Mouse (Mus musculus): Measurements from ENCODE around the gene Pcyt1a.
"Not testable (repeated sequence)": the region's sequence is repeated elsewhere in the genome, so short reads cannot be mapped to it uniquely, and the experiment has no call there.

Pcyt1a gene

GRCm38 (mm10) chr16:32434691-32435090 lies 4.0 kb downstream of the Pcyt1a start:
- DNase-seq, result no peak

GRCm38 (mm10) chr16:32436657-32437056 lies 5.9 kb downstream of the Pcyt1a start:
- no peak for DNase-seq

GRCm38 (mm10) chr16:32437266-32437665 lies 6.5 kb downstream of the Pcyt1a start:
- DNase-seq, result no peak

- no peak for DNase-seq
These were observed 10.7 kb downstream of the Pcyt1a start for GRCm38 (mm10) chr16:32441432-32441831.

- not testable (repeated sequence) for DNase-seq
These were observed 13.9 kb downstream of the Pcyt1a start for GRCm38 (mm10) chr16:32444615-32445014.

DNA sequence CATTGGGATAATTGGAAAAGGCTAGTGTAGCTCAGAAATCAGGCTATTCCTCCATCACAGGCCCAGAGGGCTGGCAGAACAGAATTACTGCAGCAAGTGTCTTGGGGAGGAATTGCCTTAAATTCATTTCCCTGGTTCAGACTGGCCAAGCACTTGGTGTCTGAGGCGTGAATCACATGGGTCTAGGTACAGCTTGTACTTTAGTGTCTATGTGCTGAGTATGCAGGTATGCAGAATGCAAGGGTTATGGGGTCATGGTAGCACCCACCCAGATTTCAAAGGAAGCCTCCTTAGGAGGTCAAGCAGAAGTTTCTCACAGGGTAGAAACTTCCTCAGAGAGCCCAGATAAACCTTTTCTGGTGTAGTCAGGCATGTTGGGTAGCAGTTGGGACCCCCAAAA lies 14.8 kb downstream of the Pcyt1a start:
- DNase-seq, result peak; percentile 49

GRCm38 (mm10) chr16:32446563-32447138 lies 15.9 kb downstream of the Pcyt1a start:
- no peak for DNase-seq

DNA sequence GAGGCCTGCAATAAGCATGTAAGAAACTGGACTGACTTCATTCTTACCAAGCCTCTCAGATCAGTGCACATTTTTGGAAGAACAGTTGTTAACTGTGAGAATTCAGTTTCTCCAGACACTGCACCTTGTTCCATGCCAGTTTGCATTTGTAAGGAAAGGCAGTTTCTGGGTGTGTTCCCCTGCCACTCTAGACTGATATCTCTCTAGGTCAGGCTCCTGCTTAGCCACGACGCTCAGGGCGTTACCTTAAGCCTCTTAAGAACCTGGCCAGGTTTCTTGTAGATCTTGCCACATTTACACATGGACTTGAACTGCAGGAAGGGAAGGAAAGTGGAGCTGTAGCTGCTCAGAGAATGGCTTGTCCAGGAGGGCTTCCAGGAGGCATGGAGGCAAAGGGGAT lies 18.9 kb downstream of the Pcyt1a start:
- DNase-seq, result no peak

GRCm38 (mm10) chr16:32450133-32450532 lies 19.4 kb downstream of the Pcyt1a start:
- no peak for DNase-seq

DNA sequence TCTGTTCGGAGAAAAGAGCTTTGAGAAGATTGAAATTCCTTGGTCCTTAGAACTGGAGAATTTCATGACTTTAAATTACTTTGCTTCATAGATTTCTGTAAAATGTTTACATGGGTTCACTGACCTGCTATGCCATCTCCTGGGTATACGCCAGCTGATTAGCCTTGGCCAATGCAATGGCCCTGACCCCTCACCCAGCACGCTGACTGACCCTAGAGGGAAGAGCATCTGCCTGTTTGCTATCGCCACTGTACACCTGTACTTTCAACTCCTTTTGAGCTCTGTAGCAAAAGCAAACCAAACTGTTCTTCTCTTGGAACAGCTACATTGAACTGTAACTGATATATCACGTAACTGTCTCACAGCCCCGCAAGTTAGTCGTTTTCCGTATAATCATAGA lies 22.4 kb downstream of the Pcyt1a start:
- DNase-seq, result no peak

GRCm38 (mm10) chr16:32454646-32455045 lies 23.9 kb downstream of the Pcyt1a start:
- no peak for DNase-seq

GRCm38 (mm10) chr16:32456086-32456485 lies 25.4 kb downstream of the Pcyt1a start:
- no peak for DNase-seq

- no peak for DNase-seq
These were observed 26.0 kb downstream of the Pcyt1a start for GRCm38 (mm10) chr16:32456761-32457160.

- DNase-seq, result peak; percentile 85
These were observed 27.1 kb downstream of the Pcyt1a start for GRCm38 (mm10) chr16:32457589-32458386.

GRCm38 (mm10) chr16:32460518-32460917 lies 29.8 kb downstream of the Pcyt1a start:
- no peak for DNase-seq

GRCm38 (mm10) chr16:32461713-32462112 lies 31.0 kb downstream of the Pcyt1a start:
- DNase-seq, result no peak

- no peak for DNase-seq
These were observed 32.2 kb downstream of the Pcyt1a start for GRCm38 (mm10) chr16:32462950-32463349.

GRCm38 (mm10) chr16:32463426-32463825 lies 32.7 kb downstream of the Pcyt1a start:
- no peak for DNase-seq

GRCm38 (mm10) chr16:32464908-32465307 lies 34.2 kb downstream of the Pcyt1a start:
- no peak for DNase-seq

GRCm38 (mm10) chr16:32468488-32468887 lies 37.8 kb downstream of the Pcyt1a start:
- no peak for DNase-seq

DNA sequence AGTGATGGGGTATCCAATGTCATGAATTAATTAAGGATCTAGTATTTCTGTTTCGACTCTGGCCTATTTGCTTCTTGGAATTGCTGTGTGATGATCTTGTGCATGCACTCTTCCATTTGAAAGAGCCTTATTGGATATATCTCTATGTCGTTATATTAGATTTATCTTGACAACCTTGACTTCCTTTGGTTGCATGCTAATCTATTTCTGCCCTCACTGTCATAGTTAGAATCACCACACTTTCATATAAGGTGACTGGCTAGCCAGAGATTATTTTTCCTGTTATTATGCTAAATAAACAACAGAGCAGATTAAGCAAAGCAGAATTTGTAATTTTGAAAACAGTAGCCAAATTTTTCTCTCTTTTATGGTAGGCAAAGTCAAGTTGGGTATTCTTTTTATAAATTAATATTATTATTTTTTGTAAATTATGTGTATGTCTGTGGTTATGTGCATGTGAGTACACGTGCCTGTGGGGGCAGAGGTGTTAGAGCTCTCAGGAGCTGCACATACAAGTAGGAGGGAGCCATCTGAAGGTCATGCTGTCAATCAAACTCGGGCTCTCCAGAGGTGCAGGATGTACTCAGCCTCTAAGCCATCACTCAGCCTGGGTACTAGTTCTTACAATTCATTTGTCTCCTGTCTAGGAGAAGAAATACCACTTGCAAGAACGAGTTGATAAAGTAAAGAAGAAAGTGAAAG lies 38.8 kb downstream of the Pcyt1a start:
- DNase-seq, result no peak

- peak; percentile 32 for DNase-seq
These were observed 41.7 kb downstream of the Pcyt1a start for GRCm38 (mm10) chr16:32472276-32473015.

GRCm38 (mm10) chr16:32477315-32477714 lies 46.6 kb downstream of the Pcyt1a start:
- no peak for DNase-seq
